16 mouse cellular contexts compared by ENCODE assay signal in genomic region chr13:43271481-43271880, GRCm38 (mm10). TPM values are rescaled to one million over a fixed set of nuclear protein-coding genes. Genes with fewer than 3 reads are reported as not detected.
DNase-seq lines count a peak whose midpoint lies in the region; ATAC-seq and TF ChIP-seq lines count a peak whose summit lies in the region.
"Had no signal": no experiment of that assay in that cellular context is flagged by ENCODE, and none has a peak within 500 bp of the region (broad histone marks: within the 10 kb centered on the region; RNA-seq: fewer than 3 reads in every experiment).

No protein-coding gene starts in this region.

- no peak for TF ChIP-seq CTCF in liver, postnatal 0 days (IDR thresholded peaks at IDR 0.05; ENCODE audit: low read depth)

- WGBS in forebrain, embryonic 10.5 days = 88% methylated on average over 9 of the region's 9 CpGs
- WGBS in forebrain, embryonic 11.5 days = 83% methylated on average over 9 of the region's 9 CpGs
- 83% methylated on average over 9 of the region's 9 CpGs for WGBS in midbrain, embryonic 11.5 days
- 77% methylated on average over 9 of the region's 9 CpGs for WGBS in midbrain, embryonic 16.5 days
- WGBS in liver, postnatal 0 days (ENCODE audit: insufficient replicate concordance) = 79% methylated on average over 9 of the region's 9 CpGs
- WGBS in intestine, embryonic 16.5 days = 78% methylated on average over 9 of the region's 9 CpGs

- H3K4me2 ChIP-seq in forebrain, embryonic 11.5 days (ENCODE audit: low read depth, low read length, severe bottlenecking) = no peak overlapping the region
- H3K4me2 ChIP-seq in midbrain, embryonic 11.5 days = no peak overlapping the region
- H3K4me2 ChIP-seq in midbrain, embryonic 16.5 days (ENCODE audit: low read length) = no peak overlapping the region
- no peak overlapping the region for H3K4me2 ChIP-seq in liver, postnatal 0 days (ENCODE audit: low read depth, low read length)
- H3K4me2 ChIP-seq in intestine, embryonic 16.5 days (ENCODE audit: low read depth, low read length) = no peak overlapping the region
- H3K4me2 ChIP-seq: hindbrain, embryonic 14.5 days; midbrain, embryonic 13.5 days; neural tube, embryonic 13.5 days had no signal

- H3K36me3 ChIP-seq in forebrain, embryonic 10.5 days (replicated peaks) = no peaks in the 10 kb centered on the region
- no peaks in the 10 kb centered on the region for H3K36me3 ChIP-seq in forebrain, embryonic 11.5 days (ENCODE audit: control insufficient read depth, insufficient read depth, low read length)
- no peaks in the 10 kb centered on the region for H3K36me3 ChIP-seq in midbrain, embryonic 11.5 days (ENCODE audit: control insufficient read depth, insufficient read depth, low read length)
- H3K36me3 ChIP-seq in midbrain, embryonic 16.5 days (ENCODE audit: control insufficient read depth, insufficient read depth, low read length) = no peaks in the 10 kb centered on the region
- no peaks in the 10 kb centered on the region for H3K36me3 ChIP-seq in liver, postnatal 0 days (replicated peaks; ENCODE audit: insufficient read depth, low read length)
- no peaks in the 10 kb centered on the region for H3K36me3 ChIP-seq in intestine, embryonic 16.5 days (ENCODE audit: control insufficient read depth, insufficient read depth, low read length)
- H3K36me3 ChIP-seq: midbrain, embryonic 13.5 days; neural tube, embryonic 13.5 days had no signal

- H3K4me1 ChIP-seq in forebrain, embryonic 10.5 days = peaks cover 75% of the 10 kb centered on the region
- peaks cover 12% of the 10 kb centered on the region for H3K4me1 ChIP-seq in forebrain, embryonic 11.5 days (replicated peaks; ENCODE audit: control insufficient read depth, insufficient read depth, low read length)
- peaks cover 20% of the 10 kb centered on the region for H3K4me1 ChIP-seq in midbrain, embryonic 11.5 days (ENCODE audit: control insufficient read depth, insufficient read depth, low read length)
- peaks cover 7% of the 10 kb centered on the region; the same call in 1 of the 2 replicates for H3K4me1 ChIP-seq in midbrain, embryonic 16.5 days (ENCODE audit: control insufficient read depth, insufficient read depth, low read length)
- peaks cover 8% of the 10 kb centered on the region; the same call in 1 of the 2 replicates for H3K4me1 ChIP-seq in liver, postnatal 0 days (ENCODE audit: insufficient read depth)
- H3K4me1 ChIP-seq in intestine, embryonic 16.5 days (ENCODE audit: control insufficient read depth, insufficient read depth, low read length) = peaks cover 3% of the 10 kb centered on the region; the same call in 1 of the 2 replicates

- H3K27me3 ChIP-seq in forebrain, embryonic 10.5 days (ENCODE audit: poor library complexity, severe bottlenecking) = peaks cover 46% of the 10 kb centered on the region
- H3K27me3 ChIP-seq in forebrain, embryonic 11.5 days (ENCODE audit: control insufficient read depth, insufficient read depth, low read length) = no peaks in the 10 kb centered on the region
- H3K27me3 ChIP-seq in midbrain, embryonic 11.5 days (ENCODE audit: control insufficient read depth, insufficient read depth, low read length) = peaks cover 24% of the 10 kb centered on the region; the same call in 1 of the 2 replicates
- H3K27me3 ChIP-seq in midbrain, embryonic 16.5 days (ENCODE audit: control insufficient read depth, insufficient read depth, low read depth, low read length) = no peaks in the 10 kb centered on the region
- no peaks in the 10 kb centered on the region for H3K27me3 ChIP-seq in liver, postnatal 0 days (ENCODE audit: insufficient read depth, low read length)
- no peaks in the 10 kb centered on the region for H3K27me3 ChIP-seq in intestine, embryonic 16.5 days (replicated peaks; ENCODE audit: control insufficient read depth, insufficient read depth, low read length)
- H3K27me3 ChIP-seq: neural tube, embryonic 13.5 days had no signal

- no peak overlapping the region for H3K9ac ChIP-seq in forebrain, embryonic 11.5 days (ENCODE audit: low read length)
- no peak overlapping the region for H3K9ac ChIP-seq in midbrain, embryonic 11.5 days (ENCODE audit: low read length)
- no peak overlapping the region for H3K9ac ChIP-seq in midbrain, embryonic 16.5 days (ENCODE audit: low read depth, low read length)
- no peak overlapping the region for H3K9ac ChIP-seq in liver, postnatal 0 days (replicated peaks)
- H3K9ac ChIP-seq in intestine, embryonic 16.5 days (ENCODE audit: low read depth, low read length) = no peak overlapping the region
- H3K9ac ChIP-seq: hindbrain, embryonic 14.5 days; midbrain, embryonic 13.5 days; neural tube, embryonic 13.5 days had no signal

- DNase-seq in forebrain, embryonic 10.5 days (ENCODE audit: extremely low spot score, low spot score) = no peak
- no peak for DNase-seq in forebrain, embryonic 11.5 days (ENCODE audit: low spot score)
- DNase-seq in midbrain, embryonic 11.5 days (ENCODE audit: low spot score, missing footprints) = peak; percentile 60
- peak; percentile 56 for DNase-seq in heart, adult 8-10 months (ENCODE audit: low spot score)
- no peak for DNase-seq in retina, embryonic 14.5 days (ENCODE audit: low spot score)
- no peak for DNase-seq in liver, postnatal 0 days
- DNase-seq: gastrocnemius, adult 2 months; left cerebral cortex, postnatal 4 days; lung, adult 2 months; right cerebral cortex, postnatal 14 days had no signal

- 0 out of 2 replicates have a peak overlapping the region, but pooled peaks have one; percentile 15 for H3K27ac ChIP-seq in forebrain, embryonic 10.5 days
- no peak overlapping the region for H3K27ac ChIP-seq in forebrain, embryonic 11.5 days (ENCODE audit: low read depth, low read length)
- H3K27ac ChIP-seq in midbrain, embryonic 11.5 days (ENCODE audit: low read depth, low read length) = no peak overlapping the region
- no peak overlapping the region for H3K27ac ChIP-seq in midbrain, embryonic 16.5 days (ENCODE audit: low read length)
- no peak overlapping the region for H3K27ac ChIP-seq in liver, postnatal 0 days (ENCODE audit: low read depth)
- H3K27ac ChIP-seq in intestine, embryonic 16.5 days (ENCODE audit: low read length) = no peak overlapping the region
- H3K27ac ChIP-seq: gastrocnemius, adult 2 months; hindbrain, embryonic 14.5 days; midbrain, embryonic 13.5 days; neural tube, embryonic 13.5 days; stomach, postnatal 0 days had no signal

- TF ChIP-seq EP300 in liver, postnatal 0 days (IDR thresholded peaks at IDR 0.05; ENCODE audit: low read depth) = no peak

- H3K4me3 ChIP-seq in forebrain, embryonic 10.5 days = no peak overlapping the region
- H3K4me3 ChIP-seq in forebrain, embryonic 11.5 days (ENCODE audit: low read depth, low read length) = no peak overlapping the region
- H3K4me3 ChIP-seq in midbrain, embryonic 11.5 days (ENCODE audit: low read depth, low read length) = no peak overlapping the region
- no peak overlapping the region for H3K4me3 ChIP-seq in midbrain, embryonic 16.5 days (ENCODE audit: low read depth, low read length)
- H3K4me3 ChIP-seq in liver, postnatal 0 days (ENCODE audit: low read depth, low read length) = no peak overlapping the region
- no peak overlapping the region for H3K4me3 ChIP-seq in intestine, embryonic 16.5 days (ENCODE audit: low read length)
- H3K4me3 ChIP-seq: gastrocnemius, adult 2 months; midbrain, embryonic 13.5 days; neural tube, embryonic 13.5 days had no signal

- H3K9me3 ChIP-seq in forebrain, embryonic 10.5 days = no peaks in the 10 kb centered on the region
- no peaks in the 10 kb centered on the region for H3K9me3 ChIP-seq in forebrain, embryonic 11.5 days (ENCODE audit: control insufficient read depth, low read length)
- H3K9me3 ChIP-seq in midbrain, embryonic 11.5 days (ENCODE audit: control insufficient read depth, low read length) = no peaks in the 10 kb centered on the region
- no peaks in the 10 kb centered on the region for H3K9me3 ChIP-seq in midbrain, embryonic 16.5 days (replicated peaks; ENCODE audit: control insufficient read depth, low read length, poor library complexity, severe bottlenecking)
- H3K9me3 ChIP-seq in liver, postnatal 0 days (ENCODE audit: low read length) = no peaks in the 10 kb centered on the region
- no peaks in the 10 kb centered on the region for H3K9me3 ChIP-seq in intestine, embryonic 16.5 days (ENCODE audit: control insufficient read depth, low read length)
- H3K9me3 ChIP-seq: midbrain, embryonic 13.5 days; neural tube, embryonic 13.5 days had no signal

- no peak for ATAC-seq in forebrain, embryonic 11.5 days (replicated peaks; ENCODE audit: low FRiP score)
- ATAC-seq in midbrain, embryonic 11.5 days (ENCODE audit: low FRiP score) = no peak
- no peak for ATAC-seq in midbrain, embryonic 16.5 days
- no peak for ATAC-seq in liver, postnatal 0 days
- no peak for ATAC-seq in intestine, embryonic 16.5 days
- ATAC-seq: midbrain, embryonic 13.5 days had no signal

RNA-seq across cellular contexts. Expression of gene Gfod1, which starts 32.5 kb away (rescaled TPM):
- 0.18 and 0.22 TPM in 2 replicates for polyA plus RNA-seq in forebrain, embryonic 10.5 days (2016; fragmentation: Nextera tagmentation; extraction: Ambion mirVana)
- polyA plus RNA-seq in forebrain, embryonic 11.5 days (2014; fragmentation: Nextera tagmentation; extraction: Ambion mirVana) = 0.39 and 0.45 TPM in 2 replicates
- 0.53 and 0.77 TPM in 2 replicates for polyA plus RNA-seq in midbrain, embryonic 11.5 days (2014; fragmentation: Nextera tagmentation; extraction: Ambion mirVana)
- 2.2 and 2.6 TPM in 2 replicates for polyA plus RNA-seq in midbrain, embryonic 16.5 days (2015; fragmentation: Nextera tagmentation; extraction: Ambion mirVana)
- total RNA-seq in heart, adult 8-10 months (2022) = 10 to 100 TPM; 28.2 to 33.9 (median 30.5) TPM
- polyA plus RNA-seq in liver, postnatal 0 days (2015; fragmentation: Nextera tagmentation; extraction: Ambion mirVana) = 0.58 and 0.81 TPM in 2 replicates
- 0.13 and 0.18 TPM in 2 replicates for polyA plus RNA-seq in intestine, embryonic 16.5 days (2015; fragmentation: Nextera tagmentation; extraction: Ambion mirVana)

Comparison
In these comparisons a context has a peak if more than half of its experiments do, and no peak if none do; other contexts are left out.
1. DNase-seq: peak in midbrain, embryonic 11.5 days (single experiment) and heart, adult 8-10 months (single experiment); none in forebrain, embryonic 10.5 days (single experiment), forebrain, embryonic 11.5 days (single experiment), retina, embryonic 14.5 days (single experiment) and liver, postnatal 0 days (single experiment).